Mouse (Mus musculus) left cerebral cortex, postnatal 25 days (tissue): Measurements from ENCODE around the gene Slc25a20. TPM values are rescaled to one million over a fixed set of nuclear protein-coding genes. Genes with fewer than 3 reads are reported as not detected.
"Not testable (repeated sequence)": the region's sequence is repeated elsewhere in the genome, so short reads cannot be mapped to it uniquely, and the experiment has no call there.

Experiments used
- DNase-seq, 2 experiments: peaks; one replicate each; pipeline ENCODE4 v3.0.0; 2022; ENCODE audit warnings: low spot score in 2 of 2, mixed read lengths in 1 of 2
- intact Hi-C: fragments of 180-260 bp; cut with DNase I; formaldehyde crosslinking; loops from one replicate; pipeline ENCODE4 v1.15.1; 2025
- total RNA-seq, 2 experiments: library from RNA; stranded (reverse); gene quantifications; 2 replicates each; pipeline ENCODE4 v1.2.3; 2021

The Slc25a20 gene
- 10 to 100 TPM; 12.6 to 14.4 TPM for total RNA-seq

- intact Hi-C loops: no loop called here
- DNase-seq: peak; percentile 54 to 65
Observed at GRCm38 (mm10) chr9:108661677-108662612, at the start of gene Slc25a20. Slc25a20 (plus strand) TSS chr9:108662088.

- intact Hi-C loops: no loop called here
- DNase-seq: no peak
Observed at GRCm38 (mm10) chr9:108617301-108617700, 44.6 kb upstream of the Slc25a20 start.

GRCm38 (mm10) chr9:108626498-108626897 is 35.4 kb upstream of the Slc25a20 start:
- intact Hi-C loops: no loop called here
- DNase-seq: no peak

GRCm38 (mm10) chr9:108628141-108628540 is 33.7 kb upstream of the Slc25a20 start:
- no peak for DNase-seq
- intact Hi-C loops: no loop called here

- intact Hi-C loops: no loop called here
- DNase-seq: no peak
Observed at GRCm38 (mm10) chr9:108630683-108631082, 31.2 kb upstream of the Slc25a20 start.

GRCm38 (mm10) chr9:108631631-108632256 is 30.1 kb upstream of the Slc25a20 start:
- DNase-seq: no peak
- intact Hi-C loops: no loop called here

- intact Hi-C loops: no loop called here
- no peak for DNase-seq
Observed at GRCm38 (mm10) chr9:108632375-108632774, 29.5 kb upstream of the Slc25a20 start.

- peak in 1 of 2 experiments; percentile 43 for DNase-seq
- intact Hi-C loops: no loop called here
Observed at GRCm38 (mm10) chr9:108633846-108634245, 28.0 kb upstream of the Slc25a20 start.

GRCm38 (mm10) chr9:108635415-108635814 is 26.5 kb upstream of the Slc25a20 start:
- DNase-seq: no peak
- intact Hi-C loops: no loop called here

GRCm38 (mm10) chr9:108639825-108640224 is 22.1 kb upstream of the Slc25a20 start:
- intact Hi-C loops: no loop called here
- DNase-seq: no peak

GRCm38 (mm10) chr9:108648166-108648565 is 13.7 kb upstream of the Slc25a20 start:
- no peak for DNase-seq
- intact Hi-C loops: no loop called here

- peak; percentile 93 to 94 for DNase-seq
- intact Hi-C loops: no loop called here
Observed at GRCm38 (mm10) chr9:108648611-108649560, 13.0 kb upstream of the Slc25a20 start, which contains the start of gene Arih2. Arih2 (minus strand) TSS chr9:108649386.

- intact Hi-C loops: no loop called here
- peak in 1 of 2 experiments; percentile 6 for DNase-seq
Observed at GRCm38 (mm10) chr9:108649561-108650440, 12.1 kb upstream of the Slc25a20 start.

GRCm38 (mm10) chr9:108654566-108655464 is 7.1 kb upstream of the Slc25a20 start:
- intact Hi-C loops: no loop called here
- DNase-seq: no peak

- DNase-seq, intact Hi-C loops: not testable (repeated sequence)
Observed at GRCm38 (mm10) chr9:108655865-108656264, 6.0 kb upstream of the Slc25a20 start.

GRCm38 (mm10) chr9:108662660-108663059 is 772 bp downstream of the Slc25a20 start:
- DNase-seq: no peak
- intact Hi-C loops: no loop called here

GRCm38 (mm10) chr9:108669875-108670274 is 8.0 kb downstream of the Slc25a20 start:
- intact Hi-C loops: no loop called here
- no peak for DNase-seq

- no peak for DNase-seq
- intact Hi-C loops: no loop called here
Observed at GRCm38 (mm10) chr9:108673151-108673550, 11.3 kb downstream of the Slc25a20 start.
